Mouse (Mus musculus): ENCODE data around the gene Dpp8. TPM values are rescaled to one million over a fixed set of nuclear protein-coding genes. Genes with fewer than 3 reads are reported as not detected.

Dpp8 gene
- polyA plus RNA-seq, 1 experiment from 2014 or later, result 30.4 TPM

Other genes with a start within 250 kb of the Dpp8 start
- gene Dennd4a, start 221.1 kb upstream of the Dpp8 start, polyA plus RNA-seq (2014; fragmentation: Nextera tagmentation; extraction: Ambion mirVana), result 5.6 and 8.5 TPM in 2 replicates
- gene Slc24a1, start 80.8 kb upstream of the Dpp8 start, polyA plus RNA-seq (2014; fragmentation: Nextera tagmentation; extraction: Ambion mirVana), result not detected in 2 replicates
- 77.2 and 80.5 TPM in 2 replicates for gene Ints14, start 71.5 kb upstream of the Dpp8 start, polyA plus RNA-seq (2014; fragmentation: Nextera tagmentation; extraction: Ambion mirVana)
- gene Hacd3, start 10.7 kb upstream of the Dpp8 start, polyA plus RNA-seq (2014; fragmentation: Nextera tagmentation; extraction: Ambion mirVana), result 81.3 and 83.5 TPM in 2 replicates
- 11.8 and 12.4 TPM in 2 replicates for gene Igdcc4, start 69.1 kb downstream of the Dpp8 start, polyA plus RNA-seq (2014; fragmentation: Nextera tagmentation; extraction: Ambion mirVana)
- gene Igdcc3, start 108.8 kb downstream of the Dpp8 start, polyA plus RNA-seq (2014; fragmentation: Nextera tagmentation; extraction: Ambion mirVana), result 17.0 and 18.7 TPM in 2 replicates
- 4.9 and 5.7 TPM in 2 replicates for gene Parp16, start 162.9 kb downstream of the Dpp8 start, polyA plus RNA-seq (2014; fragmentation: Nextera tagmentation; extraction: Ambion mirVana)
- 0.21 TPM in 2 replicates for gene Cilp, start 232.8 kb downstream of the Dpp8 start, polyA plus RNA-seq (2014; fragmentation: Nextera tagmentation; extraction: Ambion mirVana)

All from embryonic facial prominence, embryonic 11.5 days (tissue).